Mouse (Mus musculus) small intestine, adult 2 months (tissue): ENCODE measurements around the gene Bace2. TPM values are rescaled to one million over a fixed set of nuclear protein-coding genes. Genes with fewer than 3 reads are reported as not detected.

ENCODE experiments used
- H3K27ac ChIP-seq: fragments of 200-500 bp; 2 replicates; pipeline ENCODE4 v1.5.1; 2012; ENCODE audit warnings: low read depth, low read length, control low read depth, inconsistent platforms; ENCODE audit not compliant: insufficient read depth
- H3K27me3 ChIP-seq: fragments of 200-500 bp; 2 replicates; pipeline ENCODE4 v1.6.1; 2012; ENCODE audit warnings: mild to moderate bottlenecking, moderate library complexity, low read length, inconsistent platforms; ENCODE audit not compliant: control insufficient read depth, insufficient read depth
- H3K36me3 ChIP-seq: fragments of 200-500 bp; 2 replicates; pipeline ENCODE4 v1.6.1; 2012; ENCODE audit warnings: mild to moderate bottlenecking, low read length, control low read depth, inconsistent platforms; ENCODE audit not compliant: control insufficient read depth, insufficient read depth
- H3K4me1 ChIP-seq: fragments of 200-500 bp; 2 replicates; pipeline ENCODE4 v1.6.1; 2012; ENCODE audit warnings: low read length, inconsistent platforms, mixed read lengths; ENCODE audit not compliant: control insufficient read depth, insufficient read depth, insufficient read length
- H3K4me3 ChIP-seq: fragments of 200-500 bp; 2 replicates; pipeline ENCODE4 v1.5.1; 2012; ENCODE audit warnings: low read depth, mild to moderate bottlenecking, control low read depth, inconsistent platforms, low read length, moderate library complexity
- CTCF ChIP-seq: fragments of 200-500 bp; IDR thresholded peaks from 2 replicates; pipeline ENCODE4 v1.5.1; 2012; ENCODE audit warnings: low read depth, mild to moderate bottlenecking, control low read depth, inconsistent platforms, low read length, moderate library complexity, mixed read lengths; ENCODE audit not compliant: insufficient replicate concordance, insufficient read length; ENCODE audit errors: extremely low read depth
- POLR2A ChIP-seq: fragments of 200-500 bp; IDR thresholded peaks from 2 replicates; pipeline ENCODE4 v1.6.1; 2012; ENCODE audit warnings: low read depth, mild to moderate bottlenecking, control low read depth, inconsistent platforms, low read length, moderate library complexity
- WGBS: fragments of 180-500 bp; shearing (Covaris S2); methylation state at CpG from one replicate; pipeline ENCODE4 v1.1.7; 2018; 5-methylcytosine and 5-hydroxymethylcytosine counted together
- polyA plus RNA-seq: library from polyadenylated mRNA; depleted of rRNA; stranded (reverse); fragments of >200 nt; gene quantifications from 2 replicates; pipeline ENCODE4 v1.2.3, GENCODE M21; 2012

The Bace2 gene
- polyA plus RNA-seq, 1 experiment = 2.0 TPM

DNA sequence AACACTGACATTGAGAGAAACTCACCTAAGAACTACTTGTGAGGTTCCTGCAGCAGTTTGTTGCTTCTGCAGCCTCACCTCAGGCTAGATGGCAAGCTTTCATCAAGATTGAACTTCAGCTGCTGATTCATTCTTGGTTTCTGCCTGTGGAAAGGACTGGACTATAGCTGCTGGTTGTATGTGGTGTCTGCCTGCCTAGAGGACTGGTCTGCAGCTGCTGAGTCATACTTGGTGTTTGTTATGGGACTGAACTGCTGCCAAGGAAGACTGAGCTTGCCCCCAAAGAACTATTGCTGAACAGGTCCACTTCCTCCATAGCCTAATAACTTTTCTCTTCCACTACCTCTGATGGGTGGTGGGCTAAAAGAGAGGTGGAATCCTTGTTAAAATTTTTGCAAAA, 90.8 kb downstream of the Bace2 start:
- H3K4me3 ChIP-seq = no peak overlapping the region
- TF ChIP-seq CTCF (no peak), POLR2A (no peak)

DNA sequence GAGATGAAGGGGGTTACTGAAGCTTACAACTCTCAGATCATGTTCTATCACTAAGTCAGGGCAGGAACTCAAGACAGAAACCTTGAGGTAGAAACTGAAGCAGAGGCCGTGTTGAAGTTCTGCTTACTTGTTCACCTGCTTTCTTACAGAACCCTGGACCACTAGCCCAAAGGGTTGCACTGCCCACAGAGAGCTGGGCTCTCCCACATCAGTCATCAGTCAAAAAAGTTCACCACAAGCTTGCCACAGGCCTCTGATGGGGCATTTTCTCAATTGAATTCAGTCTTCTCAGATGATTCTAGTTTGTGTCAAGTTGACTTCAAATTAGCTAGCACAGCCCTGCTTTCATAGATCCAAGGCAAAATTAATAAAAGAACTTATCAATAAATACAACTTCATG, 103.3 kb downstream of the Bace2 start:
- TF ChIP-seq POLR2A = no peak
- no peak for TF ChIP-seq CTCF
- Histone ChIP-seq H3K36me3 (no peaks in the 10 kb centered on the region; the same call in 1 of the 2 replicates), H3K27ac (no peak overlapping the region), H3K4me3 (no peak overlapping the region), H3K27me3 (no peaks in the 10 kb centered on the region), H3K4me1 (peaks cover 10% of the 10 kb centered on the region)
- WGBS = 73% methylated on average over 1 of the region's 1 CpGs

More for the DNA sequence above, 90.8 kb downstream of the Bace2 start:
- Histone ChIP-seq H3K27me3 (no peaks in the 10 kb centered on the region), H3K4me1 (no peaks in the 10 kb centered on the region), H3K36me3 (no peaks in the 10 kb centered on the region), H3K27ac (no peak overlapping the region)

DNA sequence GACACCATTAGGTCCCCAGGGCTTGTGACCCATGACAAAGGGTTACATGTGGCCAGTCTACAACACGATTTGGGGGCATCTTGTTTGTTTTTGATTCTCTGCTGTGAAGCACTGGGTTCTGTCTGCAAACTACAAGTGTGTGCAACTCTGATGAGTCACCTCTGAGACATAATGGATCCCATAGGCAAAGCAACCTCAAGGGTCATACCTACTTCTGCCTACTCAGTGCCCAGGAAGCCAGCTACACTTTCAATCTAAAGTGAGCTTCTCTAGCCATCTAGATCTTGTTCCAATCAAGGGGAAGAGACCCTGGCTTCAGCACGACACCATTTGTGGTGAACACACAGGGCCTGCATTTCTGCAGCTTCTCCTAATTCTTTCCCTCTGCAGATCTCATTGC, 104.7 kb downstream of the Bace2 start:
- Histone ChIP-seq H3K4me3 (no peak overlapping the region), H3K36me3 (no peaks in the 10 kb centered on the region; the same call in 1 of the 2 replicates), H3K4me1 (peaks cover 10% of the 10 kb centered on the region), H3K27ac (no peak overlapping the region), H3K27me3 (no peaks in the 10 kb centered on the region)
- TF ChIP-seq CTCF (no peak), POLR2A (no peak)
- 80% methylated on average over 2 of the region's 2 CpGs for WGBS

DNA sequence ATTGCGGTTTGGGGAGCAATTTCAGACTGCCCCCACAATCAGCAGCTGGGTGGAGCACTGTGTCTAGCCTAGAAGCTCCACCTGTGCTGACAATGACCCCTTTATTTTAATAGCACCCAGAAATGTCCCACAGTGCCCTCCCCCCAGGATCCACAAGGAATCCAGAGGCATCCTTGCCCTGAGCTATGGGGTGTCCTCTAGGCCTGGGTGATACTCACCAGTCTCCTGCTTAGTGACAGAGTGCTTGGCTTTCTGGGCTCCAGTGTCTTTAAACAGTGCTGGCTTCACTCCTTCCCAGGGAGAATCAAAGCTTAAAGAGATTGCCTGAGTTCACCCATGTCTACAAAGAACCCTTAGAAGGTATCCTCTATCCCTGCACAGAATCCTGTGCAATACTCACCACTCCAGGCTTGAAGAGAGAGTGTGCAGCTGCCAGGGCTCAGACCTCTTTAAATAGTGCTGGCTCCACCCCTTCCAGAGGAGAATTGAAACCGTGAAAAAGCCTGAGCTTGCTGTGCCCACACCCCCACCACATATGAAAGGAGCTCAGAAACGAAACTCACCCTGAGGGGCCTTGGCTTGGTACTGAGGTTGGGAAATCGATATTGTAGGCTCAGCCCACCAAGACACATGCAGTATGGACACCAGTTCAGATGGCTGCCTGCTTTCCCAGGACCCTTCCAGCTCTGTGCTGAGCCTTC, 106.1 kb downstream of the Bace2 start, which contains the start of gene Mx1:
Gene Mx1 (minus strand): TSS at position 427 of the 701 bp plus-strand sequence.
- no peak within 1 kb of the TSS; the same call in 1 of the 2 replicates for H3K4me3 ChIP-seq
- 14% methylated on average over 4 of the region's 4 CpGs for WGBS
- TF ChIP-seq POLR2A (no peak), CTCF (no peak)

DNA sequence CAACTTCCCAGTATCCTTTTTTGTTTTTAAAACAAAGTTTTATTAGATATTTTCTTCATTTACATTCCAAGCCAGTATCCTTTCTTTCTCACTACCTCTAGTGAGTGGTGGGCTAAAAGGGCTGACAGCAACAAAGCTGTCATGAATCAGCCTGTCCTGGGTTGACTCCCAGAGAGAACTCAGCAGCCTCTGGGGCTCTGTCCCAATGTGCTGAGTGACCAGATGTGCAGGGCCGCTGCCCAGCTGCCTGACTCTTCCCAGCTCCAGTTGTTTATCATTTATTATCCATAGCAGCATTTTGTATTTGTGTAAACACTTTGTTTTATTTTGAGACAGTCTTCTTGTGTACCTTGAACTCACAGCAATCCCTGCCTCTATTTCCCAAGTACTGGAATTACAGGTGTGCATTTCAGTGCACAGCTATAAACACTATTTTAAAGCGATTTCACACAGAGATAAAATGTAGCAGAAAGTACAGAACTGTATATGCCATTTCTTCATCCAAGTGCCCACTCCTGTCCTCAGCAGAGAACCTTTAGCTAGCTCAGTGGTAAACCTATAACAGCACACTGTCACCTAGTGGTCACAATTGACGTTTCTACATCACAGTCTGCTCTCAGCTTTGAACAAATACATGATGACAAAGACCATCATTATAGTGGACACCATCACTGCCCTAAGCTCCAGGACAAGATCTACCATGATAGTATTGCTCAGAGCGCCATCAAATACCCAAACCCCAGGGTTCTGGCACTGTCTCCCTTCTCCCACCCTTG, 109.8 kb downstream of the Bace2 start:
- Histone ChIP-seq H3K27ac (no peak overlapping the region), H3K4me3 (no peak overlapping the region), H3K27me3 (no peaks in the 10 kb centered on the region), H3K36me3 (peaks cover 3% of the 10 kb centered on the region; the same call in 1 of the 2 replicates), H3K4me1 (peaks cover 25% of the 10 kb centered on the region)
- TF ChIP-seq CTCF (no peak), POLR2A (no peak)
- 63% methylated on average over 4 of the region's 4 CpGs for WGBS

More for the DNA sequence above, 106.1 kb downstream of the Bace2 start, which contains the start of gene Mx1:
- H3K4me1 ChIP-seq = peaks cover 14% of the 10 kb centered on the region
- no peak within 1 kb of the TSS for H3K27ac ChIP-seq
- no peaks in the 10 kb centered on the region for H3K27me3 ChIP-seq
- no peaks in the 10 kb centered on the region; the same call in 1 of the 2 replicates for H3K36me3 ChIP-seq

DNA sequence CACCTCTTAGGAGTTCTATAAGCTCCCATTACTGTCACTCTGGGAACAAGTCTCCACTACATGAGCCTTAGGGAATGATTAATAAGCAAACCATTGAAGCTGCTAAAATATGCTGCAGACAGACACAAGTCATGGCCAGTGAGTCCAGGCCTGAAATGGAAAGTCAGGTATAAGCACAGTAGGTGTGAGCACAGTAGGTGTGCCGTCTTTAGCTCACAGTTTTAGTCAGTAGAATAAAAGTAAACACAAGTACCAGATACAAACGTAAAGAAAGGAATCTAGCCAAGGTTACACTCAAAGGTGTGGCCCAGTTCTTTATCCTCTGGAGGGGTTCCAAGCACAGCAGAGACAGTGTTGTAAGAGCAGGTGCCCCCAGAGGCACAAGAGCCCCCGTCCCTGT, 110.9 kb downstream of the Bace2 start:
- Histone ChIP-seq H3K27ac (peak overlapping the region; percentile 90), H3K4me1 (peaks cover 23% of the 10 kb centered on the region), H3K27me3 (no peaks in the 10 kb centered on the region), H3K4me3 (no peak overlapping the region), H3K36me3 (peaks cover 5% of the 10 kb centered on the region; the same call in 1 of the 2 replicates)
- WGBS = 24% methylated on average over 3 of the region's 3 CpGs
- no peak for TF ChIP-seq POLR2A
- TF ChIP-seq CTCF = no peak

DNA sequence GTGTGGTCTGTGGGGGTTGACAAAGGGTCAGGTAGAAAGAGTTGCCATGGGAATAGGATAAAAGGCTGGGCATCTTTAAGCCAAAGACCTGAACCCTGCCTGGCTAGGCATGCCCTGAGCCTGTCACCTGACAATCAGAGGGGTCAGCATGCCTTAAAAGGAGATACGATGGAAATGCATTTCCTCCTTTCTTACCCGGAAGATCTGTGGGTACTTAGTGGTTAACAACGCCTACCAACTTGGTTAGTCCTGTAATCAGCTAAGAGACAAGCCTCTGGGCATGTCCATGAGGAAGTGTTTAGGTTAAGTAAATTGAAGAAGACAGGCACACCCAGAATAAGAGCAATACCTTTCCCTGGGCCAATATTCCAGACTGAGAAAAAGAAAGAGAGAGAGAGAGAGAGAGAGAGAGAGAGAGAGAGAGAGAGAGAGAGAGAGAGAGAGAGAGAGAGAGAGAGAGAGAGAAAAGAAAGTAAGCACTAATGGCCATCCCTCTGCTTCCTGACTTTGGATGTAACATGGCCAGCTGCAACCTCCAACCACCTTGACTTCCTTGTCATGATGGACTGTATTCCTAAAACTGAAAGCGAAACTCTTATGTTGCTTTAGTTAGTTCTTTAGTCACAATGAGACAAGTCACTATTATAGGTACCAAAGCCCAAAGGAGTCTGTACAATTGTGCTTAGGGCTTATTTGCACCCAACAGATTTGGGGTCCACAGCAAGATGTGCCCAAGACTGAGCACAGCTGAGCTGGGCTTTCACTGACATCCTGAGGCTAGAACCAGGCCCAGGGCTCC, 111.7 kb downstream of the Bace2 start:
- TF ChIP-seq CTCF (no peak), POLR2A (no peak)
- WGBS = 34% methylated on average over 4 of the region's 4 CpGs
- H3K4me3 ChIP-seq = no peak overlapping the region

More for the DNA sequence above, 111.7 kb downstream of the Bace2 start:
- Histone ChIP-seq H3K27ac (peak overlapping the region; percentile 90), H3K4me1 (peaks cover 19% of the 10 kb centered on the region), H3K36me3 (peaks cover 9% of the 10 kb centered on the region), H3K27me3 (no peaks in the 10 kb centered on the region)
